Mouse (Mus musculus): ENCODE measurements at regions not wholly inside any gene's neighbourhood (a gene's known extent, or its start where the extent isn't known, plus 50 kb on each side); places are given as distances from the start of the nearest gene placed in this dataset.

DNA sequence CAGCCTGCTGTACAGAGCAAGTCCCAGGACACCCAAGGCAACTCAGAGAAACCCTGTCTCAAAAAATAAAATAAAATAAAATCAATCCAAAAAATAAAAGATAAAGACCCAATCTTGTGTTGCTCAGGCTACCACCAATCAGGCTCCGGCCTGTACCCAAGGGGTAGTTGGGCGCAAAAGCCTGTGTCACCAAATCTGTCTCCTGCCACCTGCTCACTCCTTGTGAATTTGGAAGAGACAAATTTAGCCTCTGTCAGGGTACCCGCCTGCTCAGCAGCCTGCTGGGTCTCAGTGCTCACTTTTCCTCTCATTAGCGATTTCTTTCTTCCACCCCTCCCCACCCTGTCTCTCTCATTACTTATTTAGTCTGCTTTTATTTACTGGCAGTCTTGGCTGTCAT, 54.6 kb downstream of the Sox4 start:
- DNase-seq (ENCODE audit: low spot score) = no peak

- DNase-seq (ENCODE audit: low spot score) = no peak
Measured at GRCm38 (mm10) chr13:28892896-28893295, 60.6 kb downstream of the Sox4 start.

DNA sequence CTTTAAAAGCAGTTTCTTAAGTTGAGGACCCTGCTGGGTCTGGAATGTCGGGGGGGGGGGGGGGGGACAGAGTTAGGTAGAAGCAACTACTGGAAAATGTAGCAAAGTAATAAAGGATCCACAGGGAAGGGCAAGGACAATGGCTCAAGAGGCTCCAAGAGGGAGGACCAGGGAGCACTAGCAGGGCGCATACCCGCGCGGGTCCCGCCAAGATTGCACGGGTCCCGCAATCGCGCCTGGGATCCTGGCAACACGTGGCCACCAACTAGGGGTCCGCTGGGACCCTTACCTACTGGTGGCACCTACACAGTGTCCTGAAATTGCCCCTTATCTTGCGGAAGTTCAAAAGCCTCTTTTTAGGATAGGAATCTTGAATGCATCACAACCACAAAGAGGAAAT, 66.4 kb downstream of the Sox4 start:
- no peak for DNase-seq (ENCODE audit: low spot score)

DNA sequence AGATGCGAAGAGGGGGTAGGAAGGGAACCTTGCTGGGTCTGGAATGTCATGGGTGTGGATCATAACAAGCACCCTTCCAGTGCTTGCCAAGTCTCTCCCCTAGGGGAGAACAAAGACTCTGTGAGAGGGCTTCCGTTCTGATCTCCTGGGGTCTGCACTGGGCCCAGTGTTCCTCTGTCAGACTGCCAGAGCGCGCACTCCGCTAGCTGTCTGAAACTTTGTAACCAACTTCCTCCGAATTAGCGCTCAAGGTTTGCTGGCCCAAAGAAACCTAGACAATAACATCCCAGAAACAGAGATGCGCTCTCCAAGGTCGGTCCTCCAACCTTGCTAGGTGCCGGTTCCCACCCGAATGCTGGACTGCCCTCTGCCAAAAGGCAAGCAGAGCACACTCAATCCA, 66.8 kb downstream of the Sox4 start:
- DNase-seq (ENCODE audit: low spot score) = no peak

DNA sequence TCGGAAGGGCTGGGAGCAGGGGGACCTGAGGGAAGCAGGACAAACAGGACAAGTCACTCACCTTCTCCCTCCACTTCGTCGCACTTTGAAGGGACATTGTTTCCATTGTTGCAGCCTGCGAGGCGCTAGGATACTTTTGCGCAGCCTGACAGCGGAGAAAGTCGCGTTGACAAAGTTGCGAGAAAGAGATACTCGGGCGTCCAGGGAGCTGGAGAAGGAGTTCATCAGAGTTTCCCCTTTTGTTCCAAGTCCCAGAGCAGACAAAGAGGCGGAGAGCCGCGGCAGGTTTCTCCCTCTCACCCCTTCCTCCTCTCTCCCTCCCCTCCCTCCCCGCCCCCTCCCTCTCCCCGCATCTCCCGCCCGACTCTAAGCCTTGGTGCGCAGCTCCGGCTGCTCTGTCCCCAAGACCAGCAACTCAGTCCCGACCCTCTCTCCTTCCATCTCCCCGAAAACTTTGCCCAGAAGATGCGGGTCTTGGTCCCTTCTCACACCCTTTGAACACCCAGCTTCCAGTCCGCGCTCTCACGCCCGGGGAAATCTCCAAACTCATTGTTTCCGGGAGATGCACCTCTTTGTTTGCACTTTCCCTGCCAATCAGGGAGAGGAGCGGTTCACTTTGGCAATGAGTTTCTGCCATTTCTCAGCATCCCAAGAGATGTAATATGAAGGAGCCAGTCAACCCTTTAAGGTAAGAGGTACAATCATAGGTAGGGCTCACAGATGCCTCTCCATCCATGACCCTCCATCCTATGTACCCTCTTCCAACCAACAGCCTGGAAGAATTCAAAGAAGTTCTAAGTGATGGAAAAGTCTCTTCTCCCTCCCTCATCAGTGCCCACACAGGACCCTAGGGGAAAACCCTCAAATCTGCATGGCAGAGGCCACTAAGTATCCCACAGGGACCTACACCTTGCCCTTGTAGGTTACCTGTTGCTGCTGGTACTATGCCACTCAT, 68.2 kb downstream of the Sox4 start:
- DNase-seq (ENCODE audit: low spot score) = no peak

DNA sequence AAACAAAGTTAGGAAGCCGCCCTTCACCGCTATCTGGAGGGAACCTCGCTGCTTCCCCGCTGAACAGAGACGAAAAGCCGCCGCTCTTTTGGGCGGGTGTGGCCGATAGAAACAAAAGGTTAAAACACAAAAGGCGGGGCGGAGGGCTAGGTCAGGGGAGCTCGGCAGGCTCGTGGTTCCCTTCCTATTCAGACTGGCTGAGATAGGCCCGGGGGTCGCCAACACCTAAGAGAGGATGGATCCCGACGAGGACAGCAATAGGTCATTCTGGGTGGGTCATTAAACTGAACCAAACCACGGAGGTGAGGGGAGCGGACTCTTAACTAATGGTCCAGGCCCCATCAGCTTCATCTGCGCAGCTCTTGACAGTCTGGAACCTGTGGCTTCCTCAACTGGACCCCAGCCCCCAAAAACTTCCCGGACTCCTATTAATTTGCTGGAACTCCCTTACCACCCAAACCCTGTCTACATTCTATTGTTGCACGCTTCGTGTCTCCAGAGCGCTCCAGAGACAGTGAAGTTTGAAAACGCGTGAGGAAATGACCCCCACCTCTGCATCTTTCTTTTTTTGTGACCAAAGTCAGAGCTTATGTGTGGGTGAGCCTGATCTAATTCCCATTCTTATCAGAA, 69.2 kb downstream of the Sox4 start:
- DNase-seq (ENCODE audit: low spot score) = no peak

- no peak for DNase-seq (ENCODE audit: low spot score)
Measured at GRCm38 (mm10) chr13:28883398-28883797, 70.1 kb downstream of the Sox4 start.

DNA sequence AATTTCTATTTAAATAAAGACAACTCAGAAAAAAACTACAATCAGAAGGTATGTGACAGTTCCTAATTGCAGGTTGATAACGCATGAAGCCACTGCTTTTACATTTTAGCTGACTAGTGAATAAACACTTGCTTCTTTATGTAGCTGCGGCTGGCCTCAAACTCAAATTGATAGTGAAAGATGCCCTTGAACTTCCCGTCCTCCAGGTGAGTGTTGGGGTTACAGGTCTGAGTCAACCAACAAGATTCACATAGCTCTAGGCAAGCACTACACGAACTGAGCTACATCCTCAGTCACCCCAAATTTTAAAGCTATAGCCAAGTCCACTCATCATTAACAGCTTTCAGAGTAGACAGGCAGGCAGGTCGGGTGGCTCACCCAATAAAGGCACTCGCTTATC, 72.6 kb downstream of the Sox4 start:
- no peak for DNase-seq (ENCODE audit: low spot score)

GRCm38 (mm10) chr13:28878692-28879091, 74.8 kb downstream of the Sox4 start:
- DNase-seq (ENCODE audit: low spot score) = no peak

- no peak for DNase-seq (ENCODE audit: low spot score)
Measured at GRCm38 (mm10) chr13:28876771-28877170, 76.7 kb downstream of the Sox4 start.

- DNase-seq (ENCODE audit: low spot score) = no peak
Measured at GRCm38 (mm10) chr13:28870681-28871080, 82.8 kb downstream of the Sox4 start.

- DNase-seq (ENCODE audit: low spot score) = no peak
Measured at GRCm38 (mm10) chr13:28867210-28867609, 86.3 kb downstream of the Sox4 start.

GRCm38 (mm10) chr13:28866686-28867085, 86.8 kb downstream of the Sox4 start:
- DNase-seq (ENCODE audit: low spot score) = no peak

- DNase-seq (ENCODE audit: low spot score) = no peak
Measured at GRCm38 (mm10) chr13:28860601-28861000, 92.9 kb downstream of the Sox4 start.

GRCm38 (mm10) chr13:28859829-28860427, 93.6 kb downstream of the Sox4 start:
- DNase-seq (ENCODE audit: low spot score) = no peak

DNA sequence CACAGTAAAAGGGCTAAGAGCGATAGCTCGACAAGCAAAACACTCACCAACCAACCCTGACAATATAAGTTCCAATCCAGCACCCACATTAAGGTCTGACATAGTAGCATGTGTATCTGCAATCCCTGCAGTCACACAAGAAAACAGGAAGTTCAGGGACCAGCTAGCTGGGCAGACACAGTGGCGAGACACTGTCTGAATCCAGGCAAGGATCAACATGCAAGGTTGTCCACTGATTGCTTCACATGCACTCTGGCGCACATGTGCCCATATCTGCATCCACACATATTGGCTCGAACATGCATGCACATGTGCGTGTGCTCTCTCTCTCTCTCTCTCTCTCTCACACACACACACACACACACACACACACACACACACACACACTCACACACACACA, 95.5 kb downstream of the Sox4 start:
- no peak for DNase-seq (ENCODE audit: low spot score)

DNA sequence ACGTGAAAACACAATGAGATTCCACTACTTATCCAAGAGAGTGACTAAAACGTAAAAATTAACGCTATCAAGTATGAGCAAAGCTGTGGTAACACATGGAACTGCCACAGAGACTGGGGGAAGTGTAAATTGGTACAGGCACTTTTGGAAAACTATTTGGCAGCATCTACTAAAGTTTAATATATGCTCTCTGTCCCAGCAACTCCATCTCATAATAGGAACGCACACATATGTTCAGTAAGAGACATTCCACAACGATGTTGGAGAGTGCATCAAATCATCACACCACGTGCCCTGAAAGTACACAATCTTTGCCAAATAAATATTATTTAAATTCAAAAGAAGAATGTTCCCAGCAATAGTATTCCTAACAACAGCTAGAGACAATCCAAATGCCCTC, 96.3 kb downstream of the Sox4 start:
- DNase-seq (ENCODE audit: low spot score) = no peak

DNA sequence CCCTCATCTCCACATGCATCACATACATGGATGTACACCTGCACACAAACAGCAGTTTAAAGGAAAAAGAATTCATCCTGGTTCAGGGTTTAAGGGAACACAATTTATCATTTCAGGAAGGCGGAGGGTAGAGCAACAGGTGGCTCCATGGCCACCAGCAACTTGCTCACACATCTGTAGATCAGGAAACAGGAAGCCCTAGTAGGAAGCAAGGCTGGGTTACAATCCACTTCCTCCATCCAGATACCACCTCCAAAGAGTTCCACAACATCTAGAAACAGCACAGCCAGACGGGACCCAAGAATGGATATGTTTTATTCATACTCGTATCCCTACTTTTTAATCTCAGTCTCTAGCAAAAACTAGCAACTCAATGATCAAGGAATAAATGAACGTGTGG, 97.0 kb downstream of the Sox4 start:
- DNase-seq (ENCODE audit: low spot score) = no peak

- no peak for DNase-seq (ENCODE audit: low spot score)
Measured at GRCm38 (mm10) chr13:28854247-28854646, 99.3 kb downstream of the Sox4 start.

- DNase-seq (ENCODE audit: low spot score) = no peak
Measured at GRCm38 (mm10) chr13:28848305-28848704, 105.2 kb downstream of the Sox4 start.

GRCm38 (mm10) chr13:28847478-28847877, 106.0 kb downstream of the Sox4 start:
- no peak for DNase-seq (ENCODE audit: low spot score)

- DNase-seq (ENCODE audit: low spot score) = no peak
Measured at GRCm38 (mm10) chr13:28844495-28844894, 109.0 kb downstream of the Sox4 start.

GRCm38 (mm10) chr13:28842811-28843210, 110.7 kb downstream of the Sox4 start:
- DNase-seq (ENCODE audit: low spot score) = no peak

Measured in left cerebral cortex, adult 11 months (tissue).